Mouse (Mus musculus) heart, postnatal 0 days (tissue): ENCODE results near the gene Pi4k2b.

Experiments
- CTCF ChIP-seq: IDR thresholded peaks from 2 replicates; pipeline ENCODE4 v1.5.1; 2016; ENCODE audit warnings: antibody characterized with exemption, control low read depth, low read depth
- EP300 ChIP-seq: IDR thresholded peaks from 2 replicates; pipeline ENCODE4 v1.6.1; 2016; ENCODE audit warnings: antibody characterized with exemption, low read depth

- no peak for TF ChIP-seq CTCF
- TF ChIP-seq EP300, result no peak
These were observed 65.7 kb downstream of the Pi4k2b start for GRCm38 (mm10) chr5:52807030-52807429.
